Mouse (Mus musculus): ENCODE measurements around the gene Camta1. TPM values are rescaled to one million over a fixed set of nuclear protein-coding genes. Genes with fewer than 3 reads are reported as not detected.

Gene Camta1
- polyA plus RNA-seq, 1 experiment, result 3.6 TPM

DNA sequence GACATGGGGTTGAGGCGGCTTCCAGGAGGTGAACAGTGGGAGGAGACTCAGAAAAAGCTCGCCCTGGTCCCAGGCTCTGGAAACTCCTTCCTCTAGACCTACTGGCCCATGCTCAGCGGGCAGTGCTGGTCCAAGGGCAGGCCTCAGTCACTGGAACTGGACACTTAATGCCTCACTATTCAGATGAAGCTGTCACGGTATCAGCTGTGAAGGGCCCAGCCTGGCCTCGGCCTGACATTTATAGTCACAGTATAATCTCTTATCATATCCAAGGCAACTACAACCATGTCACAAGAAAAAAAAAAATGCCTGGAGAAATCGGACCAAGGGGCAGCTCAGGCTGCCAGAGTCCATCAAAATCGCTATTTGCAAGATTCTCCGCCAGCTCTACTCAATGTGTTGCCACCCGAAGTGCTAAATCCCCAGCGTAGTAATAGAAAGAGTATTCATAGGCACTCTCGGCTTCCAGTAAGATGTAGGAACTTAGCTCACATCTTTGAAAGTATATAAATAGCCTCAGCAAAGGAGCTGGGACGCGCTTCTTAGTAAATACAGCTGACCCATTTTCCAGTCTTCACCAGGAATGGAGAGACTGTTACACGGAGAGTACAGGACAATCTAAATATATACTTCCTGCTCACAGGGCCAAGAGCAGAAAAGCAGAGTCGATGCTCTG, 110.3 kb downstream of the Camta1 start:
- no peak for DNase-seq (ENCODE audit: low read depth, low spot score)
- 69% methylated on average over 15 of the region's 15 CpGs for WGBS

DNA sequence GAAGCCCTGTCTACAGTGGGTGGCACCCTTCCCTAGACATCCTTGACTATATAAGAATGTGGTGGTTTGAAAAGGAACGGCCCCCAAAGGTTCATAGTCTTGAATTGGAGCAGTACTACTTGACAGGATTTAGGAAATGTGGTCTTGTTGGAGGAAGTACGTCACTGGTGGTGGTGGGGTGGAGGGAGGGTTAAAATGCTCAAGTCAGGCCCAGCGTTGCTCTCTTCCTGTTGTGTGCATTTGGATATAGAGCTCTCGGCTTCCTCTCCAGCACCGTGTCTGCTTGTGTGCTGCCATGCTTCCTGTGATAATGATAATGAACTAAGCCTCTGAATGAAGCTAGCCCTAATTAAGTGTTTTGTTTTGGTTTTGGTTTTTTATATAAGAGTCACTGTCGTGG, 114.0 kb downstream of the Camta1 start:
- 67% methylated on average over 6 of the region's 6 CpGs for WGBS
- DNase-seq (ENCODE audit: low read depth, low spot score), result no peak

DNA sequence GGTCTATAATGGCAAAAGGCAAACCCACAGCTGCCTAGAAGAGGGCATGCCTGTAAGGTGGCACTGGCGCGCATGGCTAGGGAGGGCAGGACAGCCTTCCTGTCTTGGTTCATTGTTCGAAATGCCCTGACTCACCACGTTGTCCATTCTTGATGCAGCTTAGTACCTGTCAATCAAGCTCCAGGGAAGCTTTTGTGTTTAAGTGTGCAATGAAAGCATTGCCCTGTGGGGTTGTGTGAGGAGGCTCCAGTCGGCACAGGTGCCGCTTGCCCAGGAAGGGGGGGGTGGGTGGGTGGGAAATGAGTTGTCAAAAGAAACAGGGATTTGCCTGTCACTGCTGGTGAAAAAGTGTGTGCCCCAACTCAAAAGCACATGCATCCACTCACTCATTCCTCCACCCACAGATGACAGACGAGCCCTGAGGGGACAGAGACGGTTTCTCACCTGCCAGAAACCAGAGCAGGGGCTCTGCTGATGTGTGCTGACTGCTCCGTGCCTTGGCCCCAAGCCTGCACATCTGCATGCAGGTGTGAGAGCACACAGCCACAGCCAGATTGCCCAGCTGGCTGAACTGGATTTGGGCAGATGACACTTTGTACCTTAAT, 115.6 kb downstream of the Camta1 start:
- no peak for DNase-seq (ENCODE audit: low read depth, low spot score)
- WGBS, result 86% methylated on average over 9 of the region's 9 CpGs

DNA sequence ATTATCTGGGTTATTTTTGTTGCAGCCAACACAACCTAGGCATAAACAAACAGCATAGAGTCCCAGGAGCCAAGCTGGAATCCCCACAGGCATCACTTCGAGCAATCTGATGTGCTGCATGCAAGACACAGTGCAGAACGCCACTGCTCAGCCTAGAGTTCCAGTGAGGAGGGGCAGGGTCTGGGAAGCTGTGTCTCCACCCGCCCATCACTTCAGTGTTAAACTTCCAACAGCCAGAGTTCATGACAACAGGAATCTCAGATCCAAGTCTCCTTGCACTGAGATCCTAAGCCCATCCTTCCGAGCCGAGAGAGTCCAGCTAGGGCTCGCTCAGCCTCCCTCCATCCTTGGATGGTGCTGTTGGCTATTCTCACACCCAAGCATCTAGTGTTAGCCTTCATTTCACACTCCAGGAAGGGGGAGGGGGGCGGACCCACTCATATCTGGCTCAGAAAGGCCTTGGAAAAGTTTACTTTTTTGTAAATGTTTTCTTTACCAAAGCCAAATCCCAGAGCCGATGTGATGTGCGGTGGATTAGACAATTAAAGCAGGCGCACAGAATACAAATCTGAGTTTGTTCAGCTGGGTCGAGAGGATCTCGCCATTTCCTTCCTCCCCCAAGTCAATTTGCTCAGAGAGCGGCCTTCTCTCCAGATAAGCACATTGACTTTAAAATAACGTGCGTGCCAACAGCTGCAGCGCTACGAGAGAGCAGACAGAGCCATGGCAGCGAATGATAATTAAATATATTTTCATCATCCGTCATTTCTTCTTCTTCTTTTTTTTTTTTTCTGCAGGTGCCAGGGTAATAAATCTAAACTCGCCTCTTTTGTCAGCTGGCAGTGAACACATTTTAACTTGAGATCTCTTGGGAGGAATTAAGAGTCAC, 120.2 kb downstream of the Camta1 start:
- DNase-seq (ENCODE audit: low read depth, low spot score), result no peak
- WGBS, result 35% methylated on average over 20 of the region's 20 CpGs

DNA sequence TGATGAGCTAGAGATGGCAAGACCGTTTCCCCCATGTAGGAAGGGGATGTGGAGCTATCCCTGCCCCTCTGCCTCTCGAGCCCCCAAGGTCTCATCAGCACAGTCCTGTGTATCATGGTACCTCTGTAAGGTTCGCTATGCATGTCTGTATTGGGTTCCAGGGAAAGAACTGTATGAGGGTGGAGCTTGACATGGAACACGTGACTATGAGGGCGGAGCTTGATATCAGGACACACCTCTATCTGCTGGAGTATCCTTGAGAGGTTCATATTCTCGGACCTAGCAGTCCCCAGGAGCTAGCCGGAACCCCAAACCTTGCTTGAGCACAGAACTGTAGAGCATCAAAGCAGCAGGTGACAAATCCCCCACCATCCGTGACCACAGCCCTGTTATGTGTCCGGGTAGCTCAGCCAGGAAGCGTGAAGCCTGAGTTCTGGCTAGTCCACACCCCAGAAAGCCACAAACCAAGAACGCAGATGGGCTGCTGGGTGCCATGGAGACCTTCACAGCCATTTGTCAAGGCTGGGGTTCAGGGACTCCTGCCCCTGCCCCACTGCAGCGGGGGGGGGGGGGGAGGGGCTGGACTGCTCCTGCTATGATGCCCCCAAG, 122.2 kb downstream of the Camta1 start:
- no peak for DNase-seq (ENCODE audit: low read depth, low spot score)

DNA sequence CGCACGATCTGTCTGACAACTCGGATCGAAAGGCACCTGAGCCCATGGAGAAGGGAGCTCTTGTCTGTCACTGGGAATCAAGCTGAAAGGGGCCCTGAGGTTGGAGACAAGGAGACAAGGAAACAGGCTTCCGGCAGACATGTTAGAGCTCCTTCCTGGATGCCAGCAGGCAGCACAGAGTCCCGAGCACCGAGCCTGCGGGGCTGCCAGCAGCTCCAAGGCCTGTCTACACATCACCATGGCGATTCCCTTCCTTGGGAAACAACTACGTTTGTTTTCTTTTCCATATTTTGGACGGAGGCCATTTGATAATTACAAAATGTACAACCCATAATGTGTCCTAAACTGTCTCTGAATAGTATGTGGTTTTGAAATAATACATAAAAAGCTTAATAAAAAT, 122.8 kb downstream of the Camta1 start:
- no peak for DNase-seq (ENCODE audit: low read depth, low spot score)
- 64% methylated on average over 11 of the region's 11 CpGs for WGBS

More for the DNA sequence above, 122.2 kb downstream of the Camta1 start:
- WGBS, result 69% methylated on average over 12 of the region's 12 CpGs

DNA sequence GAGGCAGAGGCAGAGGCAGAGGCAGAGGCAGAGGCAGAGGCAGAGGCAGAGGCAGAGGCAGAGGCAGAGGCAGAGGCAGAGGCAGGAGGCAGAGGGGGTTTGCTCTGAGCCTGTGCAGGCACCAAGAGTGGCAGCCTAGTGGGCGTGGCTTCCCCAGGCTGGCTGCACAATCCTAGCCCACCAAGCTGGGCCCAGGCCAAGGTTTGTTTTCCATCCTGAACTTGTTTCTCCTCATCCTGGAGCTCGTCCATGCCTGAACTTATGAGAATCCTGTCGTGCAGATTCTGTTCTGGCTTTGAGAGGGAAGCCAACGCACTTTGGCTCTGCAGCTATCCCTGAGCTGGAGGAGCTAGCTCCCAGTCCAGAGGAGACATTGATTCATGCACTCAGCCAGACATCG, 123.4 kb downstream of the Camta1 start:
- WGBS, result 56% methylated on average over 5 of the region's 5 CpGs
- DNase-seq (ENCODE audit: low read depth, low spot score), result no peak

DNA sequence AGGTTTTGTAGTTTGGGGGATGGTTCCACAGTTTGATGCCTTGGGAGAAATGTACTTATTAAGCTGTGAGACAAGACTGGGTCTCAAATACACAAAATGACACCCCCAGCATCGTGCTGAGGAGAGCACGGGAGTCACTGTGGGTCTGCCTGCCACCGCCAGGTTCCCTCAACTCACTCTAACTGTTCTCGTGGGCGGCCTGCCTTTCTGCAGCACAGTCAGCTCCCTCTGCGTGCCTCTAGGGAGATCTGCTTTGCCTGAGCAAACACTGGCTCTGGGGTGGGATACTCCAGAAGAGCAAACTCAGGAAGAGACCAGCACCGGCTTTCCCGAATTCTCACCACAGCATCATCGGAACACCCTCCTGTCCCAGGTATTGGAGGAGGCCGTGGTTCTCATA, 129.0 kb downstream of the Camta1 start:
- 62% methylated on average over 10 of the region's 10 CpGs for WGBS
- DNase-seq (ENCODE audit: low read depth, low spot score), result no peak

DNA sequence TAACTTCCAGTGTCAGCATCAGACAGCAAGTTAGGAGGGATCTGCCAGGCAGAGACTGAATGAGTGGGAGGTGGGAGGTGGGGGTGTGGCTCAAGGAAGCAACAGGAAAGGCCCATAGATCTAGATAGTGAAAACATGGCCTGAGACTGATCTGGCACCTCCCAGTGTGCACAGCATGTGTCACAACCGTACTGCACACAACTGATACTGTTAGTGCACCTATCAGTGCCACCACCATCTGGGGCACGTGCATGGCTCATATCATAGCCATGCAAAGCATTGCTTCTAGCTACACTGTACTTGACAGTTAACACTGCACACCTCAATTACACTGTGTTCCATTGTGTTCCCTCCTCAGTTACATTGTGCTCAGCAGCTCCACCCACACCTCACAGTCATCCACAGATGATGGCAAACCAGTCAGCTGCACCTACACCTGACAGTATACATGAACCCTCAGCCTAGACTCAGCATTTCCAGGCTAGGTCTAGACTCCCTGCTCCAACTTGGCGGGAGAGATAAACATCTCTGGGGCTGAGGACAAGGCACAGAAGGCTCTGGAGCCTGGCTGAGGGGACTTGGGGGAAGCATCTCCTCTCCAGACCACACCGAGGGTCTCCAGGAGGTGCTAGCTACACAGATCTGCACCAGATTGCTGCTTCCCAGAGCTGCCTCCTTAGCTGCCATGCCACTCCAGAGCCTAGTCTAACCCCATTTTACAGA, 131.5 kb downstream of the Camta1 start:
- DNase-seq (ENCODE audit: low read depth, low spot score), result no peak
- WGBS, result 63% methylated on average over 4 of the region's 4 CpGs

DNA sequence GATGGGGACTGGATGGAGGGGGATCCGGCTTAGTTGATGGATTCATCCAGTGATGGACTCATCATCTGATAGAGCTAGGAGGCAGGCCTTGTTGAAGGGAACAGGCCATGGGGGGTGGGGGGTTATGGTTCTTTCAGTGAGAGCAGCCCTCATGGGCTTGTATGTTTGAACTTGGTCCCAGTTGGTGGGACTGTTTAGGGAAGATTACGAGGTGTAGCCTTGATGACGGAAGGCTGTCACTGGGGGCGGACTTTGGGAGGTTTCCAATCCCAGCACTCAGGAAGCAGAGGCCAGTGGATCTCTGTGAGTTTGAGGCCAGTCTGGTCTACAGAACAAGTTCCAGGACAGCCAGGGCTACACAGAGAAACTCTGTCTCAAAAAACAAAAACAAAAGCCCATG, 132.6 kb downstream of the Camta1 start:
- DNase-seq (ENCODE audit: low read depth, low spot score), result no peak
- WGBS, result 69% methylated on average over 4 of the region's 4 CpGs

DNA sequence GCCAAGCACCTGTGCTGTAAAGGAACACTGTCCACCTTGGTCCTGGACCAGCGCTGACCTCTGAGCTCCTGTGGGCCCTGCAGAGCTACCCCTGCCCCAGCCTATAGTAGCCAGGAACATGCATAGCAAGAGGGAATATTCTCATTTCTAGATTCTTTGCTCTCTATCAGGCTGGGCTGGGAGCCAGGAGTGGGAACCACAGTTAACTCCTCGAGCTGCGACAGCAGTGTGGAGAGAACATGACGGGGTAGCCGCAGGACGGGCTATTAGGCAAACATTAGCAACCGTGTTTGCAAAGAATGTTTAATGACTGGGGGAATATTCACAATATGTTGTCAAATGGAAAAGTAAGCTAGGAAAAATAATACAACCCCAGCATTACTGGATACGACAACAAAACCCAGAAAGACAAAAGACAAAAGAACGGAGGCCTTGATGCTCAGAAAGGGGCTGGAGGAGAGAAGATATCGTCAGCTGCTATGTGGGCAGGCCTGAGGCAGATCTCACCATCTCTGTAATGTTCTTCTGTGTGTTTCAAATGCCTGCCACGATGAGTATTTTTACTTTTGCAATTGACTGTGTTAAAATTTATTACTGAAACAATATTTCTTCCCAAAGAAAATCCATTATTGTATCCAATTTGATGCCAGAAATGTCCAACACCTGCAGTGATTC, 133.1 kb downstream of the Camta1 start:
- no peak for DNase-seq (ENCODE audit: low read depth, low spot score)
- WGBS, result 74% methylated on average over 11 of the region's 11 CpGs

DNA sequence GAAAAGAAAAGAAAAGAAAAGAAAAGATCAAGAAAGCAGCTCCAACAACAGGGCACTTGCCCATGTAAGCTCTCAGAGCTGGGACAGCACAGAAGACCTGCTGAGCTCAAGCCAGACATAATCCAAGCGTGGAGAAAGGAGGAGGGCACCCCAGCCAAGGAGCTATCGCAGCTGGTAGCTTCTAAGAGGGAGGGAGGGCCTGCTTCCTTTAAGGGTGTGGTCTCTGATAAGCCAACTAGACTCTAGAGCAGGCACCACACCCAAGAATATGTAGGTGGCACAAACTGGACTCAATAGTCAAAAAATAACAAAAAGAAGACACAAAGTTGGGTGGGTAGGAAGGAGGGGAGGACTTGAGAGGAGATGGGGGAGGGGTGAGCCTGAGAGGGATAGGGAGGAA, 135.3 kb downstream of the Camta1 start:
- no peak for DNase-seq (ENCODE audit: low read depth, low spot score)
- WGBS, result 29% methylated on average over 2 of the region's 2 CpGs

DNA sequence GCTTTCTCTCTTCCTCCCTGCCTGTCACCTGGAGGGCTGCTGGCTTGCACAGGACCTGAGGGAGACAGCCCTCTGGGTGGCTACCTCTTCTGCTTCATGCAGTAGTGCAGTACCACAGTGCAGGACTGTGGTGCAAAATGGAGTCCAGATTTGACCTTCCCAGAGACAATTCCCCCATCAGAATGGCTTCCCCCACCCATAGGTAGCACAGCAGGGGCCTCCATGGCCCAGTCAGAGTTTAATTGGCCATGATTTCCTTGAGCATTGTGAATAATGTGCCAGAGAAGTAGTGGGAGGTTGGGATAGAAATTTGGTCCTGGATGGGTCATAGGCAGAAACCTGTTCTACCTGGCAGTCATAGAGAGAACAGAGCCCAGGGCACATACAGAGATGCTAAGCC, 136.8 kb downstream of the Camta1 start:
- DNase-seq (ENCODE audit: low read depth, low spot score), result no peak

DNA sequence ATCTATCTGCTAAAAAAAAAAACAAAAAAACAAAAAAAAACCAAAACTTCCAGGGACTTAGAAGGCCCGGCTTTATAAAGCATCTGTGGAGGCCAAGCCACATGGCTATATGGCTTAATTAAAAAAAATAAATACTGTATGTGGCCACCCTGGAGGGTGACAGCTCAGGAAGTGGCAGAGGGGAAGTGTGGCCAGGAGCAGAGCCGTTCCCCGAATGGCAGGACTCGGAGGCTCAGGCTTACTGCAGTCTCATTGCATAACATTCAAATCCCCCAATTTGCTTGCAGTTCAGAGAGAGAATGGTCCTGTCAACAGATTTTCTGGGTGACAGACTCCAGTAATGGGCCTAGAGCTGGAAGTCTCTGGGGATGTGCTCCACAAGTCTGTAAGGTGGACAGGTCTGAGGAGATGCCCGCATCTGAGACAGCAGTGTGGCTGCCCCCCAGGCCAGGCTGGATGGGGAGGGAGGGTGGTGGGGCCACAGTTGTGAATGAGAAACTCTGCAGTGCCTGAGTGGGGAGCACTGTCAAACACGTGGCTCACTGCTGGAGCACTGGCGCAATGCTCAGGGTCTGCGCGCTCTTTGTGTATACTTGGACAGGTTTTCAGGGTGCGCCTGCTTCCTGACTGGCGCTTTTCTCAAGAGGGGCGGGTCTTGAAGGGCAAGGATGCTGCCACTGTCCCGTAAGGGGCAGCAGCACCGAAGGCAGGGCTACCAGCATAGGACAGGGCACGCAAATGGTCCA, 140.8 kb downstream of the Camta1 start:
- 80% methylated on average over 15 of the region's 15 CpGs for WGBS
- no peak for DNase-seq (ENCODE audit: low read depth, low spot score)

DNA sequence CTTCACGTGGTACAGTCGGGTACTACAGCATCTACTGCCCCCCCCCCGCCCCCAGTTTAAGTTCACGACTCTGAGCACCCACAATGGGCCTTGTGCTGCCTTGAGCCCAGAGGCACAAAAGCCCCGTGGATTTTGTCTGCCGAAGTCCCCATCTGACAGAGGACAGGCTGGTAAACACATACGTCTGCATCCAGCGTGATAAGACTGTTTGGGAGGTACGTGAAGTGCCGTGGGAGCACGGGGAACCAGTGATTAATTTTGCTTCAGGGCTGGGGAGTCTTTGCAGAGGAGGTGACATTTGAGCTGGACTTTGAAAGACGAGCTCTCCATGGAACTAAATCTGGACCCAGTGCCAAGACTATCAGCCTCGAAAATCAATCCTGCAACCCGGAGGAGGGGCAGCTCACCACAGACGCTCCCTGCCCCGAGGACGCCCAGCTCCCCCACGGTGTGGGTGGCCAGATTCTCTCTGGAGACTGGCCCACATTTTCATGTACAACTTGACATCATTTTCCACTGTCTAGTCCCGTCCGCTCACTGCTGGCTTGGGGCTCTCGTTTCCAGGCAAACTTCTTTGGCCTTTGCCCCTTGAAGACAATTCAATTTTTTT, 142.7 kb downstream of the Camta1 start:
- DNase-seq (ENCODE audit: low read depth, low spot score), result no peak
- 57% methylated on average over 21 of the region's 21 CpGs for WGBS

DNA sequence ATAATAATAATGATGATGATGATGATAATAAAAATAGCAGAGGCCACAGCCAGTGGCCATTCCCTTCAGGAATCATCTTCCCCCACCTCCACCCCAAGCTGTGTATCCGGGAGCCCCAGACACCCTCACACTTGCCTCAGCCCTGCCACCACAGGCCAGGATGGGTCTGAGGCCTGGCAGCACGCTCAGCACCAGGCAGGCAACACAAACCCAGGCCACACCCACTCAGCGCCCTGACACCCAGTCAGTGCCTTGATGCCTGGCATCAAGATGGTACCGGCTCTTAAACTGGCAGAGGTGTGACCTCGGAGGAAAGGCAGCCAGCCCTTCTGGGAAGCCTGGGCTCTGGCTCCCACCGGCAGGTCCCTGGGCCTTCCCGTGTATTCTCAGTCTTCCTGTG, 143.8 kb downstream of the Camta1 start:
- 67% methylated on average over 7 of the region's 7 CpGs for WGBS

DNA sequence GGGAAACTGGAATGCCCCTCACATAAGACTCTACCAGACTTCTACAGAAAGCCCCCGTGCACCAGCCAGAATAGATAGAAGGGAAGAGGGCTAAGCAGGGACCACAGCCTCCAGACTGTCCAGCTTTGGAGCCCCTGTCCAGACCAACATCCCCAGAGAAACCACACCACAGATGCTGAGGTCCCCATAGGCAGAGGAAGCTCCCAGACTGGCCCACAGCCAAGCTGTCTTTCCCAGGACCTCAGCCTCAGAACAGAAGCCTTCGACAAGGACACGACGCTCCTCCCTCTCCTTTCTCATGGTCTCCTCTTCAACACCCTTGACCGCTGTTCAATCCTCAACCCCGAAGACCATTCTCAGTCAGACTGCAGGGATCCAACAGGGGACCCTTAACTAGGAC, 148.0 kb downstream of the Camta1 start:
- 84% methylated on average over 6 of the region's 6 CpGs for WGBS
- DNase-seq (ENCODE audit: low read depth, low spot score), result no peak

More for the DNA sequence above, 143.8 kb downstream of the Camta1 start:
- DNase-seq (ENCODE audit: low read depth, low spot score), result no peak

DNA sequence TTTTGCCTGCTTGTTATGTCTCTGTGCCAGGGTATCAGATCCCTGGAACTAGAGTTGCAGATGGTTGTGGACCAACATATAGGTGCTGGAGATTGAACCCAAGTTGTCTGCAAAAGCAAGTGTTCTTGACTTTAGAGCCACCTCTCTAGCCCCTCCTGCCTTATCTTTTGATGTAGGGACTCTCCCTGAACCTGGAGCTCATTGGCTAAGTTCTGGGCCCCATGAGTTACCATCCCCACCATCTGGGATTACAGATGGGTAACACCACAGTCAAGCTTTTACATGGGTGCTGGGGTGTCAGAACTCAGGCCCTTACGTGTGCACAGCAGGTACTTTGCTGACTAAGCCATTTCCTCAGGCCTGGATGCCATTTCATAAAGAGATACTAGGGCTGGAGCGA, 150.3 kb downstream of the Camta1 start:
- DNase-seq (ENCODE audit: low read depth, low spot score), result no peak
- 83% methylated on average over 2 of the region's 2 CpGs for WGBS

All from large intestine, adult 2 months (tissue).